Mouse (Mus musculus) macrophage (primary cell): Measurements from ENCODE around the gene Pigk. TPM values are rescaled to one million over a fixed set of nuclear protein-coding genes. Genes with fewer than 3 reads are reported as not detected.

Experiments
- H3K27ac ChIP-seq: fragments of 350-480 bp; formaldehyde crosslinking; 2 replicates; pipeline ENCODE4 v1.9.0; 2021
- H3K36me3 ChIP-seq: fragments of 350-480 bp; formaldehyde crosslinking; 2 replicates; pipeline ENCODE4 v1.9.0; 2021; ENCODE audit errors: inconsistent target
- H3K4me3 ChIP-seq: fragments of 350-480 bp; formaldehyde crosslinking; 2 replicates; pipeline ENCODE4 v1.9.0; 2021; ENCODE audit errors: inconsistent target
- H3K79me2 ChIP-seq: fragments of 350-480 bp; formaldehyde crosslinking; 2 replicates; pipeline ENCODE4 v1.9.0; 2021; ENCODE audit errors: inconsistent target
- WGBS: methylation state at CpG from one replicate; pipeline ENCODE4 v1.1.7; 2026; ENCODE audit warnings: inconsistent platforms; ENCODE audit not compliant: missing documents; 5-methylcytosine and 5-hydroxymethylcytosine counted together
- polyA plus RNA-seq: library from polyadenylated mRNA; stranded (reverse); fragments of 250-400 nt; gene quantifications from 3 replicates; pipeline ENCODE4 v1.2.4, GENCODE M21; 2018; ENCODE audit warnings: inconsistent platforms

Pigk gene
- polyA plus RNA-seq, 1 experiment from 2014 or later = 35.7 TPM

- Histone ChIP-seq H3K79me2 (no peaks in the 10 kb centered on the region), H3K4me3 (no peak overlapping the region), H3K36me3 (no peaks in the 10 kb centered on the region), H3K27ac (no peak overlapping the region)
- WGBS = 52% methylated on average over 3 of the region's 3 CpGs
Observed at GRCm38 (mm10) chr3:152749461-152749871, 35.6 kb downstream of the Pigk start.

GRCm38 (mm10) chr3:152749881-152750280 is 36.0 kb downstream of the Pigk start:
- no peak overlapping the region for H3K4me3 ChIP-seq
- WGBS = 78% methylated on average over 2 of the region's 2 CpGs
- H3K27ac ChIP-seq = no peak overlapping the region
- no peaks in the 10 kb centered on the region for H3K36me3 ChIP-seq
- H3K79me2 ChIP-seq = no peaks in the 10 kb centered on the region

GRCm38 (mm10) chr3:152752911-152753310 is 39.0 kb downstream of the Pigk start:
- Histone ChIP-seq H3K79me2 (no peaks in the 10 kb centered on the region), H3K27ac (no peak overlapping the region), H3K36me3 (no peaks in the 10 kb centered on the region), H3K4me3 (no peak overlapping the region)
- WGBS = 100% methylated on average over 1 of the region's 1 CpGs

DNA sequence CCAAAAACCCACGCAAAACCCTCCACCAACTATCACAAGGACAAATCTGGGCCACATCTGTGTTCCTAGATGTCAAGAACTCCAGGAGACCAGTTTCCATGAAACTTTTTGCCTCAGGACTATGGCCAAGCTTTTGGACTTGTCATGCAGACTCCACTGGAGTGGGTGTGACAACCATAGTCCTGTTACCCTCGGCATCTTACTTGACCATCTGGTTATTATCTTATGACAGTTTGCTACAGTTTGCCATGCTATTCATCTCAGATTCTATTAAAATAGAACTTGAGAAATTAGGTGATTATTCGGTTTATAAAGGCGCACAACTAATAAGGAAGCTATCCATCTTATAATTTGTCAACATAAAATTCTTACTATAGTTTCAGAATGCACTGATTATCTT is 39.4 kb downstream of the Pigk start:
- Histone ChIP-seq H3K36me3 (no peaks in the 10 kb centered on the region), H3K4me3 (no peak overlapping the region), H3K79me2 (no peaks in the 10 kb centered on the region), H3K27ac (no peak overlapping the region)
- WGBS = 98% methylated on average over 4 of the region's 4 CpGs

DNA sequence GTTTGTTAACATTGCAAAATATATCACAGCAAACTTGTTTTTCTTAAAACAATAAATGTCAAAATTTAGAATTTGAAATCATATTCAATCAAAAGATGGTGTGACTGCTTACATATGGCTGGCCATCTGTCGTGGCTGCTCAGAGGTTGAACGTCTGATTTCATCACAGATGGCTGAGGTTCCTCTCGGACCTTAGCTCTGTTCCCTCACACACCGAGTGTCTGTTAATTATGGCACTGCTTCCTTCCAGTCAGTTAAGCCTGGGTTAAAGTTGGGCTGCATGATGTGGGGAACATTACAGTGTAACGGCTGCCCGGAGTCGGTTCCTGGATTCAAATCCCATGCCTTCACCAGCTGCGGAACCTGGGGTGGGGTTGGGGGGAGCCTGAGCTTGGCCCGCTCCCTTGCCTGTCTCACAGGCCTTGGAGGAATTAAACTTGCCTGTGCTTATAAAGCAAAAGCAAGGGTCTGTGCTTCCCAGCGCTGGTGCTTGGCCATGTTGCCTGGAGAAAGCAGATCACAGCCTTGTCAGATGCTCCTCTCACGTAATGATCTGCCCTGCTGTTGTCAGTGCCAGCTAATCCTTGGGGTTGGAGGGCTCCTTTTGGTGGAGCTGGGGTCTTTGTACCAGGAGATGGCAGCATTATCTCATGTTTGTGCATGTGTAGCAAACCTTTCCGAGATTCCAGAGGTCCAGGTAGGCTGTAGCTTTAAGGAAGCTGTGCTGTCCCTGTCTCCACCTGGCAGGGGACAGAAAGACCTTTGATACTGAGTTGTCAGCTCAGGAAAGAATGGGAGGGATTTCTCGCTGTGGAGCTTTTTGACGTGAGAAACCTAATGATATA is 40.2 kb downstream of the Pigk start:
- Histone ChIP-seq H3K4me3 (no peak overlapping the region), H3K79me2 (no peaks in the 10 kb centered on the region), H3K36me3 (no peaks in the 10 kb centered on the region), H3K27ac (no peak overlapping the region)
- 85% methylated on average over 14 of the region's 14 CpGs for WGBS

DNA sequence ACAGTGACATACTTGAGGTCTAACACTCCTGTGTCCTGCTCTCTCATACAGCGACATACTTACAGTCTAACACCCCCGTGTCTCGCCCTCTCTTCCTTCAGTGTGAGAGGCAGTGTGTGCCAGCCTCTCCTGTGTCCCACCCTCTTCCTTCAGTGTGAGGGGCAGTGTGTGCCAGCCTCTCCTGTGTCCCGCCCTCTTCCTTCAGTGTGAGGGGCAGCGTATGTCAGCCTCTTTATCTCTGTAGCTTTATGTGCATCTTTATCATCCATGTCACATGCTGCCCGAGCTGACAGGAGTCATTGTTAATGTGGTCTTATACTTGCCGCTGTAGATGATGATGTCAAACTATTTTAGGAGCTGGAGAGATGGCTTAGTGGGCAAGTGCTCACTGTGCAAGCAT is 41.6 kb downstream of the Pigk start:
- WGBS = 89% methylated on average over 7 of the region's 7 CpGs
- H3K79me2 ChIP-seq = no peaks in the 10 kb centered on the region
- H3K36me3 ChIP-seq = no peaks in the 10 kb centered on the region
- no peak overlapping the region for H3K4me3 ChIP-seq
- no peak overlapping the region for H3K27ac ChIP-seq

DNA sequence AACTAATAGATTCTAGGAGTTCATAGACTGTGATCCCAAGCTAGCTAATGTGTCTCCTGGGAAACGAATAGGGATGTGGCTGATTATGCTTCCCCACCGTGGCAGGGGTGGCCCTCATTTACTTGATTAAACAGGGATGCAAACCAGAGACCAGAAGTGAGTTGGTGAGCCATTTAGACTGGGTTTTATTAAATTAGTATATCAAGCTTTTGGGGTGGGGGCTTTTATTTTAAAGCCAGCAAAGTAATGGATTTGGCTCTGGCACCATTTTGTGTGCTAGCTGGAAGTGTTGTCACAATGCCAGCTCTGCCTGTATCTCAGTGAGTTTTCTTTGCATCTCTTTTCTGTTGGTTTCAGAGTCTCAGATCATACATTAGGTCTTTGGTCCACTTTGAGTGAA is 43.0 kb downstream of the Pigk start:
- 94% methylated on average over 2 of the region's 2 CpGs for WGBS
- Histone ChIP-seq H3K27ac (no peak overlapping the region), H3K36me3 (no peaks in the 10 kb centered on the region), H3K4me3 (no peak overlapping the region), H3K79me2 (no peaks in the 10 kb centered on the region)

DNA sequence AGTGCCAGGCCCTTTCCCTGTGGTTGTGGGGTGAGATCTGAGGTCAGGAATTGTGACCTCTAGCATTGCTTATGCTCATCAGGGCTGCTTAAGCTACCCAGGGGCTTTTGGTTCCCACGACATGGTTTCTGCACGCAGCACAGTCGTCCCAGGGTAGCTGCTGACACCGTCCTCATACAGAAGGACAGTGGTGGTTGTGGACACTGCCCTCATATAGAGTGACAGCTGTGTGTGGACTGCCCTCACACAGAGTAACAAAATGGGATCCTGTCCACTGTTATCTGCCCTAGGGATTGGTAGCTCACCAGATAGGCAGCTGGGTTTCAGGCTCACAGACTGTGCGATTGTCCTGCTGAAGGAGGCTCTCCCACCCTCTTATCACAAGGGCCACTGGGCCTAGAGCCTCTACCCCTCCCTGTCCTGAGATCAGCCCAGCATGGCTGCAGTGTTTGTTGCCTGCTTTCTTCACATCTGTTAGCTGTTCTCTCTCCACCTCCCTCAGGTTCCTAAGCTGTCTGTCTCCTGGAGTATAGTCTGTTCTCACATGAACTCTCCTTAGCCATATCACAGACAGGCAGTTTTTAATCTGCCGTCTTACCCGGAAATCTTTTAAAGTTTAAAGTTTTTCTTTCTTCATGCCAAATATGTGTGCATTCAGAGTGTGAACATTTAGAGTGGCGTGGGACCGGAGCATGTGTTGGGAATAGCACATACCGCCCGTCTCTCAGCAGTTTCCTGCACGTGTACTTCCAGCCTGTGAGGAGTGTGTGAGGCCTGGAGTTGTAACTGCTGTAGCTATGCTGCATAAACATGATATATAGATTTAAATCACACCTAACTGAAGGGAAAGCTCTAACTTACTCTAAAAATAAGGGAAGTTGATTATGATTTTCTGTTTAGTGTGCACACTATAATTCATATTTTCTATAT is 43.8 kb downstream of the Pigk start:
- H3K4me3 ChIP-seq = no peak overlapping the region
- WGBS = 96% methylated on average over 12 of the region's 12 CpGs
- H3K27ac ChIP-seq = no peak overlapping the region
- H3K36me3 ChIP-seq = no peaks in the 10 kb centered on the region
- H3K79me2 ChIP-seq = no peaks in the 10 kb centered on the region

- 87% methylated on average over 15 of the region's 15 CpGs for WGBS
- Histone ChIP-seq H3K79me2 (no peaks in the 10 kb centered on the region), H3K36me3 (no peaks in the 10 kb centered on the region), H3K27ac (no peak overlapping the region), H3K4me3 (no peak overlapping the region)
Observed at GRCm38 (mm10) chr3:152758500-152759032, 44.7 kb downstream of the Pigk start.

GRCm38 (mm10) chr3:152761116-152761515 is 47.2 kb downstream of the Pigk start:
- Histone ChIP-seq H3K36me3 (no peaks in the 10 kb centered on the region), H3K4me3 (no peak overlapping the region), H3K79me2 (no peaks in the 10 kb centered on the region), H3K27ac (no peak overlapping the region)
- WGBS = 38% methylated on average over 7 of the region's 7 CpGs

DNA sequence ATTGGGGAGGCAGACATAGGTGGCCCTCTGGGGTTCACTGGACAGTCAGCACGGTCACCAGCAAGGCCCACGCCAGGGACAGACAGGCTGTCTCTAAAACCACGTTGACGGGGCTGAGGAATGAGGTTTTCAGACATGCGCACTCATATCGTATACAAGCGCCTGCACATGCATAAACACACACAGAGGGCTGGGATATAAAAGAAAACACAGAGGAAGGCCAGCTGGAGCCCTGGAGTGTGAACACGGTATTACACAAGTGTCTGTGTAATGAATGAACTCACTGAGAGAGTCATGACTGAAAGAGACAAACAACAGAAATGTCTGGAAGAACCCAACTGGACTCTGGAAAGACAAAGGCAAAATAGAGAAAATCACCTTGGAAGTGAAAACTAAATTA is 47.8 kb downstream of the Pigk start:
- H3K36me3 ChIP-seq = no peaks in the 10 kb centered on the region
- H3K27ac ChIP-seq = no peak overlapping the region
- H3K79me2 ChIP-seq = no peaks in the 10 kb centered on the region
- H3K4me3 ChIP-seq = no peak overlapping the region
- 94% methylated on average over 8 of the region's 8 CpGs for whole genome bisulfite sequencing

GRCm38 (mm10) chr3:152762302-152762701 is 48.4 kb downstream of the Pigk start:
- WGBS = 98% methylated on average over 8 of the region's 8 CpGs
- no peaks in the 10 kb centered on the region for H3K79me2 ChIP-seq
- no peak overlapping the region for H3K4me3 ChIP-seq
- H3K27ac ChIP-seq = no peak overlapping the region
- H3K36me3 ChIP-seq = no peaks in the 10 kb centered on the region

- 33% methylated on average over 26 of the region's 26 CpGs for WGBS
- H3K79me2 ChIP-seq = no peaks in the 10 kb centered on the region
- peak overlapping the region; percentile 17; the same call in 1 of the 2 replicates for H3K27ac ChIP-seq
- H3K4me3 ChIP-seq = peak overlapping the region; percentile 38
- peaks cover 7% of the 10 kb centered on the region; the same call in 1 of the 2 replicates for H3K36me3 ChIP-seq
Observed at GRCm38 (mm10) chr3:152763139-152763882, 49.4 kb downstream of the Pigk start.
